Mouse (Mus musculus) midbrain, embryonic 12.5 days (tissue): ENCODE measurements around the gene Flad1. TPM values are rescaled to one million over a fixed set of nuclear protein-coding genes. Genes with fewer than 3 reads are reported as not detected.
A peak's percentile ranks its signal among the peaks of the same experiment; 100 is the strongest.
"Not testable (repeated sequence)": the region's sequence is repeated elsewhere in the genome, so short reads cannot be mapped to it uniquely, and the experiment has no call there.

ENCODE experiments used
- ATAC-seq: fragments of 200-750 bp; cut with Nextera tagmentation; 2 replicates; pipeline ENCODE4 v1.8.0; 2017; ENCODE audit warnings: low read depth, moderate TSS enrichment, moderate library complexity; ENCODE audit not compliant: low FRiP score
- H3K27ac ChIP-seq: fragments of 300-500 bp; sonication (generic); replicated peaks from 2 replicates; pipeline ENCODE4 v1.5.1; 2016; ENCODE audit warnings: mild to moderate bottlenecking
- H3K27me3 ChIP-seq: fragments of 300-500 bp; sonication (generic); 2 replicates; pipeline ENCODE4 v1.6.1; 2016; ENCODE audit warnings: mild to moderate bottlenecking
- H3K36me3 ChIP-seq: fragments of 300-500 bp; sonication (generic); 2 replicates; pipeline ENCODE4 v1.6.1; 2016
- H3K4me1 ChIP-seq: fragments of 300-500 bp; sonication (generic); 2 replicates; pipeline ENCODE4 v1.6.1; 2016
- H3K4me2 ChIP-seq: fragments of 300-500 bp; sonication (generic); replicated peaks from 2 replicates; pipeline ENCODE4 v1.6.1; 2016; ENCODE audit warnings: mild to moderate bottlenecking, moderate library complexity
- H3K4me3 ChIP-seq: fragments of 300-500 bp; sonication (generic); 2 replicates; pipeline ENCODE4 v1.5.1; 2016; ENCODE audit warnings: mild to moderate bottlenecking
- H3K9ac ChIP-seq: fragments of 300-500 bp; sonication (generic); replicated peaks from 2 replicates; pipeline ENCODE4 v1.6.1; 2016; ENCODE audit warnings: mild to moderate bottlenecking, moderate library complexity
- H3K9me3 ChIP-seq: fragments of 300-500 bp; sonication (generic); 2 replicates; pipeline ENCODE4 v1.6.1; 2016; ENCODE audit warnings: mild to moderate bottlenecking
- WGBS: fragments of 180-500 bp; shearing (Covaris S2); methylation state at CpG from one replicate; pipeline ENCODE4 v1.1.7; 2016; 5-methylcytosine and 5-hydroxymethylcytosine counted together
- polyA plus RNA-seq: library from polyadenylated mRNA; unstranded; fragments of >200 nt; fragmentation: Nextera tagmentation; extraction: Ambion mirVana; gene quantifications from 2 replicates; pipeline ENCODE4 v1.2.1, GENCODE M21; 2016

The Flad1 gene
- polyA plus RNA-seq, 1 experiment from 2014 or later, result 34.4 TPM

- H3K27ac ChIP-seq, result 0 out of 2 replicates have a peak overlapping the region, but pooled peaks have one; percentile 15
- 26% methylated on average over 5 of the region's 5 CpGs for WGBS
Observed at GRCm38 (mm10) chr3:89437269-89437668, 25.6 kb upstream of the Flad1 start.

DNA sequence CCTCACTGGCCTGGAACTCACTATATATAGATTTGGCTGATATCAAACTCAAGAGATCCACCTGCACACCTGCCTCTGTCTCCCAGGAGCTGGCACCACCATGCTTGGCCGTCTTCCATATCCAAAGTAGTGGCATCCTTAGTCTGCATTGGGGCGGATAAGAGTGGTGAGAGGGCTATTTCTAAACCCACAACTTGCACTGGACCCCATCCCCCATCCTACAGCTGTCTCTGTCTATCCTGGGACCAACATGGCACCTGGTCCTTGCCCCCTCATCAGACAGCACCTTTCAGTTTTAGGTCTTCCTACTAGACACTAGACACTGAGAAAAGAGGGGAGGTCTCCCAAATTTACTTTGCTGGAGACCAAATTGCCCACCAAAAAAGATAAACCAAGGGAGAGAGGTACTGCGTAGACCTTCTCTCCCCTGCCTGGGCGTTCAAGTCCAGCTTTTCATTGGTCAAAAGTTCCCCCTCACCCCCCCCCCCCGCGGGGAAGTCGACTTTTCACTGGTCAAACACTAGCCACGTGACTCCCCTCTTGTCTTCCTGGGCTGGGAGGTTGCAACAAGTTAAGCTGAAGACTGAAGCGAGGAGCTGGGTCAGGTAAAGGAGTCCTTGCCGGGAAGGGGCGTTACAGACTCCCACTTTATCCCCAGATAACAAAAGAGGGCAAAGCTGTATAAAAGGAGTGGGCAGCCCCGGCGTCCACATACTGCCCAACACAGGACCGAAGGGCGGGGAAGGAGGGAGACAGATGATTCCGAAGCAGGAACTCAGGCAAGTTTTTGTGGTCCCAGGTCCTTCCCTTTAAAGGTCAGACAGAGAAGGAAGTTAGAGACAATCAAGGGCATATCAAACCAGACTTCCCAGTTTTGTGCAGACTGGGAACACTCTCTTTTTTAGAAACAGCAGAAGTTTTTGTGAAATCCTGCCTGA is 24.8 kb upstream of the Flad1 start, which contains the start of gene Pbxip1:
TSS of gene Pbxip1 (plus strand) at position 531 of the 938 bp plus-strand sequence.
- peak within 1 kb of the TSS; percentile 61 for H3K4me2 ChIP-seq
- H3K27ac ChIP-seq, result 0 out of 2 replicates have a peak within 1 kb of the TSS, but pooled peaks have one; percentile 15
- H3K27me3 ChIP-seq, result no peaks in the 10 kb centered on the region
- ATAC-seq, result peak; percentile 76
- H3K4me3 ChIP-seq, result peak within 1 kb of the TSS; percentile 45
- peak within 1 kb of the TSS; percentile 50 for H3K9ac ChIP-seq
- no peaks in the 10 kb centered on the region for H3K9me3 ChIP-seq
- peaks cover 24% of the 10 kb centered on the region for H3K36me3 ChIP-seq
- WGBS, result 4% methylated on average over 16 of the region's 16 CpGs
- peaks cover 24% of the 10 kb centered on the region for H3K4me1 ChIP-seq

More at GRCm38 (mm10) chr3:89437269-89437668, 25.6 kb upstream of the Flad1 start:
- no peaks in the 10 kb centered on the region for H3K27me3 ChIP-seq
- peaks cover 24% of the 10 kb centered on the region for H3K36me3 ChIP-seq
- no peaks in the 10 kb centered on the region for H3K9me3 ChIP-seq
- H3K4me2 ChIP-seq, result peak overlapping the region; percentile 61
- peak overlapping the region; percentile 50 for H3K9ac ChIP-seq
- H3K4me3 ChIP-seq, result peak overlapping the region; percentile 45
- no peak for ATAC-seq
- peaks cover 21% of the 10 kb centered on the region for H3K4me1 ChIP-seq

- H3K4me3 ChIP-seq, result no peak overlapping the region
- H3K9ac ChIP-seq, result no peak overlapping the region
- H3K27ac ChIP-seq, result peak overlapping the region; percentile 1; the same call in 1 of the 2 replicates
- H3K9me3 ChIP-seq, result no peaks in the 10 kb centered on the region
- WGBS, result 73% methylated on average over 7 of the region's 7 CpGs
- H3K4me1 ChIP-seq, result peaks cover 31% of the 10 kb centered on the region
- H3K4me2 ChIP-seq, result no peak overlapping the region
- ATAC-seq, result no peak
- H3K27me3 ChIP-seq, result no peaks in the 10 kb centered on the region
- peaks cover 24% of the 10 kb centered on the region for H3K36me3 ChIP-seq
Observed at GRCm38 (mm10) chr3:89435041-89435440, 23.4 kb upstream of the Flad1 start.

GRCm38 (mm10) chr3:89434532-89434931 is 22.9 kb upstream of the Flad1 start:
- WGBS, result 86% methylated on average over 11 of the region's 11 CpGs
- no peak for ATAC-seq
- H3K27ac ChIP-seq, result no peak overlapping the region
- H3K9ac ChIP-seq, result no peak overlapping the region
- H3K4me3 ChIP-seq, result no peak overlapping the region
- H3K27me3 ChIP-seq, result no peaks in the 10 kb centered on the region
- H3K9me3 ChIP-seq, result no peaks in the 10 kb centered on the region
- H3K36me3 ChIP-seq, result peaks cover 24% of the 10 kb centered on the region
- H3K4me1 ChIP-seq, result peaks cover 31% of the 10 kb centered on the region
- no peak overlapping the region for H3K4me2 ChIP-seq

- Histone ChIP-seq H3K36me3 (peaks cover 24% of the 10 kb centered on the region), H3K4me2 (no peak overlapping the region), H3K27ac (no peak overlapping the region), H3K4me1 (peaks cover 31% of the 10 kb centered on the region), H3K4me3 (no peak overlapping the region), H3K27me3 (no peaks in the 10 kb centered on the region), H3K9me3 (no peaks in the 10 kb centered on the region), H3K9ac (no peak overlapping the region)
- ATAC-seq, result no peak
- 96% methylated on average over 8 of the region's 8 CpGs for WGBS
Observed at GRCm38 (mm10) chr3:89432606-89433005, 20.9 kb upstream of the Flad1 start.

DNA sequence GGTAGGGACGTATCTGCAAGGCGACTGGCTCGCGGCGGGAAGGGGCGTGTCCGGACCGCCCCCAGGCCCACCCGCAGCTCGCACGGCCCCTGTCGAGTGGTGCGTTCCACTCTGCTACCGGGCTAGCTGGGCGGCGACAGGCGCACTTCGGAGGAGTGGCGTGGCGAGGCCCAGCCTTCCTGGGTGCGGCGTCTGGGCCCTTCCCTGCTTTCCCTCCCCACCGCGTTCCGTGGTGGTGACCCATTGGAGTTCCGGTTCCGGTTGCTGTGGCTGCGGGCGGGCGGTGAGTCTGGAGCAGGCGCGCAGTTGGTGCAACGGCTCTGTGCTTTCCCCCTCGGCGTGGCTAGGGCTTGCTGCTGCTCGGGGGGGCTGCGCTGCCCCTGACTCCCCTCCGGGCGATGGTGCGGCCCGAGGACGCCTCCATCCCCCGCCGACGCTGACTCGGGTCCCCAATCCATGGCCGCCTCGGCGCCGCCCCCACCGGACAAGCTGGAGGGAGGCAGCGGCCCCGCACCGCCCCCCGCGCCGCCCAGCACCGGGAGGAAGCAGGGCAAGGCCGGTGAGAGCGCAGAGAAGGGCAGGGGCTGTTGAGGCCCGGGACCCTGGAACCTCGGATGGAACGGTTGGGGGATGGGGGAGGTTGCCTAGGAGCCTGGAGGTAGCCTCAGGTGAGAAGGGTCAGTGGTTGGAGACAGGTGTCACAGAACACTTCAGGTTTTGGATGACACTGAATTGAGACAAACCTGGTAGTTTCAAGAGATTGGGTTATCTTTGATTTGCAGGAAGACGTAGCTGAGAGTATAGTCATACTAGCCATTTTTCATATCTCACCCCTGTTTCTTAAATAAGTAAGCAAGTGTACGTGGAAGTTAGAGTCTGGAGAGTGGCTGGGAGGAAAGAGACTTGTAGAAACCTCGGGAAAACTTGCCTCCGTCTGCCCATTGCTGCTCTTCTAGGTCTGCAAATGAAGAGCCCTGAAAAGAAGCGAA is 18.8 kb upstream of the Flad1 start, which contains the start of gene Pygo2:
TSS of gene Pygo2 (plus strand) at position 44 of the 989 bp plus-strand sequence.
- H3K27me3 ChIP-seq, result no peaks in the 10 kb centered on the region
- H3K9me3 ChIP-seq, result no peaks in the 10 kb centered on the region
- H3K27ac ChIP-seq, result peak within 1 kb of the TSS; percentile 91
- H3K4me3 ChIP-seq, result peak within 1 kb of the TSS; percentile 100
- H3K4me1 ChIP-seq, result peaks cover 15% of the 10 kb centered on the region
- peaks cover 32% of the 10 kb centered on the region for H3K36me3 ChIP-seq
- H3K4me2 ChIP-seq, result peak within 1 kb of the TSS; percentile 77
- ATAC-seq, result peak; percentile 97
- peak within 1 kb of the TSS; percentile 99 for H3K9ac ChIP-seq
- 2% methylated on average over 67 of the region's 68 CpGs for WGBS

GRCm38 (mm10) chr3:89429021-89429420 is 17.4 kb upstream of the Flad1 start:
- not testable (repeated sequence) for ATAC-seq

DNA sequence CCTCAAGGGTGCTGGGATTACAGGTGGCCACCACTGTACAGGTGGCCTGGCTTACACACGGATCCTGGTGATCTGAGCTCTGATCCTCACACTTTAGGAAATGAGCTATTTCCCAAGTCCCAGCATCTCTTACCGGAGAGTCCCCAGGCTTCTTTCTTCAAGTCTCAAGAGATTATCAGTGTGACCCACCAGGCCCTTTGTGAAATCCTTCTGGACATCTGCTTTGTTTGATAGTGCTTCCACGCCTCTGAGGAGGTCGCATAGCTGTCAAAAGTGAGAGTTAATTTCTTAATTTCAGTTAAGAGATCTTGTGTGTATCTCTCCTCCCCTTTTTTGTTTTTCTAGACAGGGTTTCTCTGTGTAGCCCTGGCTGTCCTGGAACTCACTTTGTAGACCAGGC is 14.2 kb upstream of the Flad1 start:
- no peak for ATAC-seq
- peaks cover 18% of the 10 kb centered on the region for H3K36me3 ChIP-seq
- no peaks in the 10 kb centered on the region for H3K27me3 ChIP-seq
- 87% methylated on average over 4 of the region's 4 CpGs for WGBS
- H3K4me1 ChIP-seq, result peaks cover 20% of the 10 kb centered on the region
- H3K4me3 ChIP-seq, result no peak overlapping the region
- no peak overlapping the region for H3K4me2 ChIP-seq
- no peak overlapping the region for H3K9ac ChIP-seq
- no peaks in the 10 kb centered on the region for H3K9me3 ChIP-seq
- no peak overlapping the region for H3K27ac ChIP-seq

More at GRCm38 (mm10) chr3:89429021-89429420, 17.4 kb upstream of the Flad1 start:
- not testable (repeated sequence) for H3K9ac ChIP-seq, H3K4me2 ChIP-seq, H3K4me3 ChIP-seq, H3K27ac ChIP-seq, H3K27me3 ChIP-seq, H3K9me3 ChIP-seq
- Histone ChIP-seq H3K36me3 (peaks cover 36% of the 10 kb centered on the region), H3K4me1 (peaks cover 11% of the 10 kb centered on the region)
- 86% methylated on average over 7 of the region's 7 CpGs for WGBS

- 90% methylated on average over 5 of the region's 5 CpGs for WGBS
- H3K4me3 ChIP-seq, result no peak overlapping the region
- no peak overlapping the region for H3K4me2 ChIP-seq
- H3K9ac ChIP-seq, result no peak overlapping the region
- peaks cover 22% of the 10 kb centered on the region for H3K4me1 ChIP-seq
- no peaks in the 10 kb centered on the region for H3K9me3 ChIP-seq
- H3K27ac ChIP-seq, result no peak overlapping the region
- H3K36me3 ChIP-seq, result peaks cover 18% of the 10 kb centered on the region
- ATAC-seq, result no peak
- H3K27me3 ChIP-seq, result no peaks in the 10 kb centered on the region
Observed at GRCm38 (mm10) chr3:89425141-89425525, 13.5 kb upstream of the Flad1 start.

GRCm38 (mm10) chr3:89424416-89425140 is 12.9 kb upstream of the Flad1 start:
- no peak overlapping the region for H3K4me2 ChIP-seq
- H3K4me1 ChIP-seq, result peaks cover 28% of the 10 kb centered on the region
- no peak overlapping the region for H3K27ac ChIP-seq
- H3K36me3 ChIP-seq, result peaks cover 18% of the 10 kb centered on the region
- H3K9ac ChIP-seq, result no peak overlapping the region
- no peak overlapping the region for H3K4me3 ChIP-seq
- no peaks in the 10 kb centered on the region for H3K27me3 ChIP-seq
- ATAC-seq, result no peak
- WGBS, result 98% methylated on average over 5 of the region's 5 CpGs
- no peaks in the 10 kb centered on the region for H3K9me3 ChIP-seq
